Mouse (Mus musculus): ENCODE measurements around the gene Selenok.
A peak's percentile ranks its signal among the peaks of the same experiment; 100 is the strongest.

Selenok gene

GRCm38 (mm10) chr14:29996000-29996751 is 28.1 kb downstream of the Selenok start:
- no peak for DNase-seq (ENCODE audit: low spot score)

GRCm38 (mm10) chr14:29997345-29997744 is 29.2 kb downstream of the Selenok start:
- DNase-seq (ENCODE audit: low spot score), result no peak

GRCm38 (mm10) chr14:29998747-29999474 is 30.8 kb downstream of the Selenok start:
- DNase-seq (ENCODE audit: low spot score), result no peak

- no peak for DNase-seq (ENCODE audit: low spot score)
These were observed 31.3 kb downstream of the Selenok start for GRCm38 (mm10) chr14:29999475-29999811.

- peak; percentile 41 for DNase-seq (ENCODE audit: low spot score)
These were observed 40.8 kb downstream of the Selenok start, which contains the start of the genes Il17rb and Chdh for GRCm38 (mm10) chr14:30008733-30009575. TSS of gene Il17rb (minus strand) at chr14:30008896. TSS of gene Chdh (plus strand) at chr14:30009023.

- peak; percentile 49 for DNase-seq (ENCODE audit: low spot score)
These were observed 41.9 kb downstream of the Selenok start for GRCm38 (mm10) chr14:30009864-30010560.

GRCm38 (mm10) chr14:30011886-30012560 is 43.9 kb downstream of the Selenok start:
- no peak for DNase-seq (ENCODE audit: low spot score)

GRCm38 (mm10) chr14:30014487-30014886 is 46.4 kb downstream of the Selenok start:
- no peak for DNase-seq (ENCODE audit: low spot score)

- DNase-seq (ENCODE audit: low spot score), result no peak
These were observed 46.9 kb downstream of the Selenok start for GRCm38 (mm10) chr14:30015008-30015407.

- DNase-seq (ENCODE audit: low spot score), result no peak
These were observed 48.6 kb downstream of the Selenok start for GRCm38 (mm10) chr14:30016666-30017065.

GRCm38 (mm10) chr14:30017794-30018462 is 49.8 kb downstream of the Selenok start:
- no peak for DNase-seq (ENCODE audit: low spot score)

GRCm38 (mm10) chr14:30018463-30018801 is 50.3 kb downstream of the Selenok start:
- DNase-seq (ENCODE audit: low spot score), result no peak

GRCm38 (mm10) chr14:30018846-30019245 is 50.7 kb downstream of the Selenok start:
- no peak for DNase-seq (ENCODE audit: low spot score)

GRCm38 (mm10) chr14:30019375-30019774 is 51.3 kb downstream of the Selenok start:
- no peak for DNase-seq (ENCODE audit: low spot score)

GRCm38 (mm10) chr14:30019792-30020575 is 51.9 kb downstream of the Selenok start:
- DNase-seq (ENCODE audit: low spot score), result no peak

GRCm38 (mm10) chr14:30022471-30022870 is 54.4 kb downstream of the Selenok start:
- no peak for DNase-seq (ENCODE audit: low spot score)

- no peak for DNase-seq (ENCODE audit: low spot score)
These were observed 56.3 kb downstream of the Selenok start for GRCm38 (mm10) chr14:30024387-30024786.

Measured in lung, postnatal 25 days (tissue).